Mouse (Mus musculus): ENCODE results near the gene Fam221a. TPM values are rescaled to one million over a fixed set of nuclear protein-coding genes. Genes with fewer than 3 reads are reported as not detected.

Gene Fam221a
- 5.1 and 7.5 TPM in 2 replicates for polyA plus RNA-seq (2015; fragmentation: Nextera tagmentation; extraction: Ambion mirVana)

DNA sequence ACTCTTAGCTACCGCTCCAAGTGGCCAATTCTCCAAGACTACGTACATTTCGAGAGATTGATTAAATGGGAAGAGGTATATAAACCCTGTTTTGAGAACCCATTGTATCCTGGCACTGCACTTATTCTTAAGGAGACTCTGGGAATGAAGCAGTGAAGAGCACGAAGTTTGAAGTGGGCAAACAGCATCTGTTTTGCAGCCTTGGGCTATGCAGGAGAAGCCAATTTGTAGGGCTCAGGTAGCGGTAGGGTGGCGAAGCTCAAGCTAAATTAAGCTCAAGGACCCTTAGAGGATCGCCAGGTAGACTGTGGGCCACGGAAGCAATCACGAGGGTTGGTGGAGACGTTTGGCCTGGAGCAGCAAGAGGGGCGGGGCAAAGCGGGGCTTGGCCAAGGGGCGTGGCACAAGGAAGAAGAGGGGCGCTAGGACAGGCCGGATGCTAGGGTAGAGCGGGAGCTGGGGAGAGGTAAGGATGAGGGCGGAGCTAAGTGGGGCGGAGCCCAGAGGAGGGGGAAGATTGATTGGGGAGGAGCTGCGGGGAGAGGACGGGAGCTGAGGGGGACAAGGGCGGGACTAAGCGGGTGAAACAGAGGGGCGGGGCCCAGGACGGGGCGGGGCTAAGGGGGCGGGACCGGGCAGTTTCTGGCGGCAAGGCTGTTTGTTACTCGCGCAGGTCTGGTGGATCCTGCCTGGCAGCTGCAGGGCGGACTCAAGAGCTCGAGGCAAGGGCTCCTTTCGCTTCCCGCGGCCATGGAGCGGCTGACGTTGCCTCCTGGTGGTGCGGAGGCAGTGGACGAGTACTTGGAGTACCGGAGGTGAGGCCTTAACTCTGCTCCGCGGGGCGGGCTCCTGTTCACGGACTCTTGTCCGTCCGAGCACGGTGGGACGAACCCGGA is at the start of gene Fam221a:
Gene Fam221a (plus strand): TSS at position 581 of the 896 bp plus-strand sequence.
- Histone ChIP-seq H3K4me3 (replicated peaks; ENCODE audit: low read depth, low read length) (peak within 1 kb of the TSS; percentile 56), H3K27ac (peak within 1 kb of the TSS; percentile 38), H3K4me2 (ENCODE audit: low read length) (peak within 1 kb of the TSS; percentile 63), H3K4me1 (replicated peaks; ENCODE audit: insufficient read depth, low read length) (peaks cover 6% of the 10 kb centered on the region), H3K9me3 (replicated peaks; ENCODE audit: low read length) (no peaks in the 10 kb centered on the region), H3K9ac (ENCODE audit: low read depth, low read length) (peak within 1 kb of the TSS; percentile 63; the same call in 1 of the 2 replicates), H3K36me3 (ENCODE audit: insufficient read depth, low read length) (no peaks in the 10 kb centered on the region), H3K27me3 (ENCODE audit: insufficient read depth, low read length) (no peaks in the 10 kb centered on the region)
- DNase-seq (ENCODE audit: low spot score): peak; percentile 99
- 4% methylated on average over 49 of the region's 49 CpGs for WGBS
- TF ChIP-seq CTCF (IDR thresholded peaks at IDR 0.05; ENCODE audit: low read depth): peak; percentile 42; the same call in 1 of the 2 replicates
- ATAC-seq (replicated peaks; ENCODE audit: low FRiP score, low read depth): peak; percentile 98

DNA sequence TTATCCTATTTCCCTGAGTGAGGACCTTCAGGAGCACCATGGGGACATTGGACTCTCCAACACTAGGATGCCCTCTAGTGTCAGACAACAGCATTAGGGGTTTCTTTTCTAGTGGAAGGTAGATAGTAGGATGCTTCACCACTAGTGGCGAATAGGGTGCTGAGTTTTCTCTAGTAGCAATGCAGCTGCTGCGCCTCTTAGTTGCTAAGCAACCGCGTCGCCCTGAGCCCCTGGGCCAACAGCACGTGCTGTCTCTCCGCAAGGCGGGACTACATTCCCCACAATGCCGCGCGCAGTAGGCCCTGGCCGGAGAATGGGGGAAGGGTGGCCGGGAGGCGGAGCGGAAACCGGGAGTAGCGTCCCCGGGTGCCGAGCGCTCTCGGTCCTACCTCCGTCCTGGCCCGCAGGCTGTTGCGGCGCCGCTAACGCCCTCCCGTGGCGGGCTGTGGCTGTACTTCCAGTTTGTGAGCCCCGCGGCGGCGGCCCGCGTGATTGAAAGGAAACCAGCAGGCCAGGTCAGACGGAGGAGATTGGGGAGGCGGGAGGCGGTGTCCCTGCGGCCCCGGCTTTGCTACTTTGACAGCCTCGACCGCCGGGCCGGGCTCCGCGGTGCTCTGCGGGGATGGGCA is 48.5 kb upstream of the Fam221a start, which contains the start of gene Ccdc126:
Gene Ccdc126 (plus strand): TSS at position 309 of the 629 bp plus-strand sequence.
- H3K27ac ChIP-seq: peak within 1 kb of the TSS; percentile 90
- peak within 1 kb of the TSS; percentile 73 for H3K4me2 ChIP-seq (ENCODE audit: low read length)
- no peaks in the 10 kb centered on the region for H3K9me3 ChIP-seq (replicated peaks; ENCODE audit: low read length)
- H3K4me3 ChIP-seq (replicated peaks; ENCODE audit: low read depth, low read length): peak within 1 kb of the TSS; percentile 60
- H3K9ac ChIP-seq (ENCODE audit: low read depth, low read length): peak within 1 kb of the TSS; percentile 85
- under 1% methylated on average over 47 of the region's 47 CpGs for WGBS
- no peaks in the 10 kb centered on the region for H3K27me3 ChIP-seq (ENCODE audit: insufficient read depth, low read length)
- DNase-seq (ENCODE audit: low spot score) (peak; percentile 99), ATAC-seq (replicated peaks; ENCODE audit: low FRiP score, low read depth) (peak; percentile 99)
- no peaks in the 10 kb centered on the region for H3K4me1 ChIP-seq (replicated peaks; ENCODE audit: insufficient read depth, low read length)
- TF ChIP-seq CTCF (IDR thresholded peaks at IDR 0.05; ENCODE audit: low read depth): peak; percentile 73
- no peaks in the 10 kb centered on the region for H3K36me3 ChIP-seq (ENCODE audit: insufficient read depth, low read length)

DNA sequence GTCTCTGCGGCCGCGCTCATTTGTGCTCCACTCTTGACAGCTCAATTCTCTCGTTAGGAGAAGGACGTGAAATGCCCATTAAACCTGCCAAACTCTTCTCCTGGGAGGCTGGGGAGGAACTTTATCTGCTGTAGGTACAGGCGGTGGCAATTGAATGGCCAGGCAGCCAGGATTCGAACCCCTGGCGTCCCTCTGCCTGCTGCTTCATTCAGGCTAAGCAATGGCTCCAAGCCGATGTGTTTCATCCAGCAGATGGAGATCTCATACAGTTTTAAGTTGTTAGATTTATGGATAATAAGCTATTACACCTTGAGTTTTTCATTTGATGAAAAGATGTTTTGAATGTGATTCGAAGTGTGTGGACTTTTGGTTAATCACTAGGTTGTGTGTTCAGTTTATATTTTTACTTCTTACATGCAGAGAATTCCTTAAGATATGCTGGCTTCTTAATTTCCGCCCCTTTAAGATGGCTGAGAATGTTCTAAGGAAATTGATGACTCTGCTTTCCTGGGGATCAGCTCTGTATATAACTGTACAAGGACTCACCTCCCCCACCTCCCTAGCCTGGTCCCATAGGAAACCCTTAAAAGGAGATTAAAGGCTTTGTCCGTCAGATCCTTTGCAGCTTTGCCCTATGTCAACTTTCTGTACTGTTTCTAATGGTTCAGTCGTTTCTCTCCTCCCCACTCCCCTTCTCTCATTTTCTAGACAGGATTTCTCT is 47.8 kb upstream of the Fam221a start:
- no peaks in the 10 kb centered on the region for H3K36me3 ChIP-seq (ENCODE audit: insufficient read depth, low read length)
- ATAC-seq (replicated peaks; ENCODE audit: low FRiP score, low read depth) (peak; percentile 12; the same call in 1 of the 2 replicates), DNase-seq (ENCODE audit: low spot score) (peak; percentile 65)
- peak overlapping the region; percentile 90 for H3K27ac ChIP-seq
- H3K4me1 ChIP-seq (replicated peaks; ENCODE audit: insufficient read depth, low read length): no peaks in the 10 kb centered on the region
- no peaks in the 10 kb centered on the region for H3K27me3 ChIP-seq (ENCODE audit: insufficient read depth, low read length)
- H3K9me3 ChIP-seq (replicated peaks; ENCODE audit: low read length): no peaks in the 10 kb centered on the region
- peak overlapping the region; percentile 85 for H3K9ac ChIP-seq (ENCODE audit: low read depth, low read length)
- 8% methylated on average over 13 of the region's 13 CpGs for WGBS
- H3K4me2 ChIP-seq (ENCODE audit: low read length): peak overlapping the region; percentile 73
- TF ChIP-seq CTCF (IDR thresholded peaks at IDR 0.05; ENCODE audit: low read depth): no peak
- peak overlapping the region; percentile 60 for H3K4me3 ChIP-seq (replicated peaks; ENCODE audit: low read depth, low read length)

DNA sequence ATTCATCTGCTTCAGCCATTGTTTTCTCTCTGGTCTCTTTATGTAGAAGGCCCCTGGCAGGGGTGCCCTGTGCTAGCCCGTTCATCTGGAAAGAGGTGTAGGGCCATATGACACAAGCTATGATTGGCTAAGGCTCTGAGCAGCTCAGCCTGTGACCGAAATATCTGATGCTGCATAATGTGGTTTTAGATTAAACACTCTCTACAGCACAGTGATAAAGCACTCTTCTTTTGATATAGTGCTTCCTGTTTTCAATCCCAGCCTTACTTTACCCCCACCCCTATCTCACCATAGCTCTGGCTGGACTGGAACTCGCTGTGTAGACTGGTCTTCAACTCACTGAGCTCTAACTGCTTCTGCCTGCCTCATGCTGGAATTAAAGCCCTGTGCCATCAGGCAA is 46.2 kb upstream of the Fam221a start:
- no peaks in the 10 kb centered on the region for H3K36me3 ChIP-seq (ENCODE audit: insufficient read depth, low read length)
- WGBS: 71% methylated on average over 3 of the region's 3 CpGs
- DNase-seq (ENCODE audit: low spot score): no peak
- no peak overlapping the region for H3K9ac ChIP-seq (ENCODE audit: low read depth, low read length)
- no peak for TF ChIP-seq CTCF (IDR thresholded peaks at IDR 0.05; ENCODE audit: low read depth)
- no peak overlapping the region for H3K4me3 ChIP-seq (replicated peaks; ENCODE audit: low read depth, low read length)
- no peaks in the 10 kb centered on the region for H3K9me3 ChIP-seq (replicated peaks; ENCODE audit: low read length)
- no peaks in the 10 kb centered on the region for H3K27me3 ChIP-seq (ENCODE audit: insufficient read depth, low read length)
- H3K4me1 ChIP-seq (replicated peaks; ENCODE audit: insufficient read depth, low read length): no peaks in the 10 kb centered on the region
- no peak overlapping the region for H3K27ac ChIP-seq
- no peak overlapping the region for H3K4me2 ChIP-seq (ENCODE audit: low read length)
- no peak for ATAC-seq (replicated peaks; ENCODE audit: low FRiP score, low read depth)

DNA sequence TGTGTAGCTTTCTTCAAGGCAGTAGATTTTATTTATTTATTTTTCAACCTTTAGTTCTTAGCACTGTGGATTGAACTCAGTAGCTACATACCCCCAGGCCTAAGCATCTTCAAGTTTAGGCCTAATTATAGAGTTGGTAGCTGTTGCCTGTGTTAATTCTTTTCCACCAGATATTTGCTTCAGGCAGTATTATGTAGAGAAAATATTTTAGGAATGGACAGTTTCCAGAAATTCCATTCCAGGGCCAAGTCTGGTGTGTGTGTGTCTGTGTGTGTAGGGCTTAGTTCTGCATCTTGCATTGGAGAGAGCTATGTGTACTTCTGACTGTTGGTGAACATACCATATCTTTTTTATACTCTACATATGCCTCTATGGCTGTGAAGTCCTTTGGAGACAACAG is 45.5 kb upstream of the Fam221a start:
- DNase-seq (ENCODE audit: low spot score) (no peak), ATAC-seq (replicated peaks; ENCODE audit: low FRiP score, low read depth) (no peak)
- no peaks in the 10 kb centered on the region for H3K9me3 ChIP-seq (replicated peaks; ENCODE audit: low read length)
- no peaks in the 10 kb centered on the region for H3K27me3 ChIP-seq (ENCODE audit: insufficient read depth, low read length)
- H3K4me2 ChIP-seq (ENCODE audit: low read length): no peak overlapping the region
- TF ChIP-seq CTCF (IDR thresholded peaks at IDR 0.05; ENCODE audit: low read depth): no peak
- no peaks in the 10 kb centered on the region for H3K4me1 ChIP-seq (replicated peaks; ENCODE audit: insufficient read depth, low read length)
- no peak overlapping the region for H3K4me3 ChIP-seq (replicated peaks; ENCODE audit: low read depth, low read length)
- H3K9ac ChIP-seq (ENCODE audit: low read depth, low read length): no peak overlapping the region
- H3K36me3 ChIP-seq (ENCODE audit: insufficient read depth, low read length): no peaks in the 10 kb centered on the region
- H3K27ac ChIP-seq: no peak overlapping the region

DNA sequence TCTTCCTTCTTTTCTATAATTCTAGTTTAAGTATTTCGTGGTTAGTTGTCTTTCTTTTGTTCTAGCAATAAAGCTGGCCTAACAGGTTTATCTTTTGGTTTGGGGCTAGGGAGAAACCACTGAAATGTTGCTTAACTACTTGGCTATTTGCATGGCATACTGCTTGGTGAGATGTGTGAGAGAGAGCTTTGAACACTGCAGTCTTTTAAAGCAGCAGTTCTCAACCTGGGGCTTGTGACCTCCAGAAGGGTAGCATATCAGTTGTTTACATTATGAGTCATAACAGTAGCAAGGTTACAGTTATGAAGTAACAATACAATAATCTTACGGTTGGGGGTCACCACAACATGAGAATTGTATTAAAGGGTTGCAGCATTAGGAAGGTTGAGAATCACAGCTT is 44.6 kb upstream of the Fam221a start:
- Histone ChIP-seq H3K4me2 (ENCODE audit: low read length) (no peak overlapping the region), H3K4me3 (replicated peaks; ENCODE audit: low read depth, low read length) (no peak overlapping the region), H3K36me3 (ENCODE audit: insufficient read depth, low read length) (no peaks in the 10 kb centered on the region), H3K27ac (no peak overlapping the region), H3K4me1 (replicated peaks; ENCODE audit: insufficient read depth, low read length) (no peaks in the 10 kb centered on the region), H3K27me3 (ENCODE audit: insufficient read depth, low read length) (no peaks in the 10 kb centered on the region), H3K9me3 (replicated peaks; ENCODE audit: low read length) (no peaks in the 10 kb centered on the region), H3K9ac (ENCODE audit: low read depth, low read length) (no peak overlapping the region)
- WGBS: 65% methylated on average over 2 of the region's 2 CpGs
- DNase-seq (ENCODE audit: low spot score) (no peak), ATAC-seq (replicated peaks; ENCODE audit: low FRiP score, low read depth) (no peak)
- TF ChIP-seq CTCF (IDR thresholded peaks at IDR 0.05; ENCODE audit: low read depth): no peak
